Mouse (Mus musculus) ES-E14 (cell line): Measurements from ENCODE around the gene Endou. TPM values are rescaled to one million over a fixed set of nuclear protein-coding genes. Genes with fewer than 3 reads are reported as not detected.

Source experiments
- DNase-seq: peaks from one replicate; pipeline ENCODE4 v3.0.0-alpha.2; 2013; ENCODE audit warnings: low read depth, low spot score
- H3K27ac ChIP-seq: 2 replicates; pipeline ENCODE4 v1.5.1; 2012; ENCODE audit warnings: low read depth, mild to moderate bottlenecking, low read length, moderate library complexity, mixed read lengths; ENCODE audit not compliant: poor library complexity, insufficient read depth, severe bottlenecking
- H3K36me3 ChIP-seq: 2 replicates; pipeline ENCODE4 v1.6.1; 2012; ENCODE audit warnings: mild to moderate bottlenecking, low read length, moderate library complexity, mixed read lengths; ENCODE audit not compliant: control insufficient read depth, poor library complexity, insufficient read depth, severe bottlenecking
- H3K4me1 ChIP-seq, 2 experiments: fragments of 150-350 bp in 1 of 2; sonication (generic) in 1 of 2; 2 replicates each; pipeline ENCODE4 v1.6.1; 2012; ENCODE audit warnings: low read length in 2 of 2, mild to moderate bottlenecking in 1 of 2, mixed read lengths in 1 of 2; ENCODE audit not compliant: control insufficient read depth in 2 of 2, insufficient read depth in 2 of 2, poor library complexity in 1 of 2
- H3K4me3 ChIP-seq, 2 experiments: fragments of 150-350 bp in 1 of 2; sonication (generic) in 1 of 2; 2 replicates each; pipeline ENCODE4 v1.5.1; 2012; ENCODE audit warnings: low read length in 2 of 2, low read depth in 1 of 2, mild to moderate bottlenecking in 1 of 2, mixed read lengths in 1 of 2; ENCODE audit not compliant: insufficient read depth in 1 of 2, poor library complexity in 1 of 2, severe bottlenecking in 1 of 2
- H3K9ac ChIP-seq: 2 replicates; pipeline ENCODE4 v1.6.1; 2012; ENCODE audit warnings: low read depth, mild to moderate bottlenecking, low read length, mixed read lengths; ENCODE audit not compliant: poor library complexity, insufficient read depth, severe bottlenecking
- H3K9me3 ChIP-seq: fragments of 150-350 bp; sonication (generic); 2 replicates; pipeline ENCODE4 v1.6.1; 2012; ENCODE audit warnings: low read depth, mild to moderate bottlenecking, low read length; ENCODE audit not compliant: control insufficient read depth, insufficient read depth
- CHD2 ChIP-seq: IDR thresholded peaks from 2 replicates; pipeline ENCODE4 v1.6.1; 2014; ENCODE audit warnings: mild to moderate bottlenecking, low read depth, low read length, inconsistent platforms
- HCFC1 ChIP-seq: IDR thresholded peaks from 2 replicates; pipeline ENCODE4 v1.6.1; 2012; ENCODE audit warnings: low read length, inconsistent platforms, borderline replicate concordance; ENCODE audit not compliant: insufficient read depth
- MAFK ChIP-seq: IDR thresholded peaks from 2 replicates; pipeline ENCODE4 v1.6.1; 2014; ENCODE audit warnings: mild to moderate bottlenecking, low read depth, low read length, inconsistent platforms; ENCODE audit not compliant: insufficient read depth
- ZC3H11A ChIP-seq: IDR thresholded peaks from 2 replicates; pipeline ENCODE4 v1.6.1; 2012; ENCODE audit warnings: low read depth, mild to moderate bottlenecking, inconsistent platforms, low read length, borderline replicate concordance
- ZNF384 ChIP-seq: IDR thresholded peaks from 2 replicates; pipeline ENCODE4 v1.6.1; 2012; ENCODE audit warnings: low read depth, low read length, inconsistent platforms
- in situ Hi-C, 2 experiments: fragments of 600-800 bp; cut with MboI; formaldehyde crosslinking; loops; one replicate each; pipeline ENCODE4 v1.15.1; 2025; ENCODE audit warnings: low sequenced_read_pairs in 2 of 2, inconsistent platforms in 1 of 2; ENCODE audit not compliant: unreplicated experiment in 2 of 2
- total RNA-seq: library from RNA; depleted of rRNA; stranded (reverse); fragments of 300-350 nt; gene quantifications from 2 replicates; pipeline ENCODE4 v1.2.3, GENCODE M21; 2012

The Endou gene
- total RNA-seq, 1 experiment = 0.31 TPM

GRCm38 (mm10) chr15:97761438-97761837 lies 30.3 kb upstream of the Endou start:
- no peak for DNase-seq
- Histone ChIP-seq H3K36me3 (peaks cover 5% of the 10 kb centered on the region; the same call in 1 of the 2 replicates), H3K4me1 (peaks cover 5 to 18% of the 10 kb centered on the region in 2 experiments; a peak in 2 of 4 replicates), H3K9ac (no peak overlapping the region), H3K9me3 (no peaks in the 10 kb centered on the region), H3K4me3 (no peak overlapping the region), H3K27ac (no peak overlapping the region)
- TF ChIP-seq HCFC1 = no peak
- TF ChIP-seq ZC3H11A = no peak
- TF ChIP-seq ZNF384 = no peak
- TF ChIP-seq MAFK = no peak
- in situ Hi-C loops = no loop called here

GRCm38 (mm10) chr15:97760952-97761351 lies 29.8 kb upstream of the Endou start:
- Histone ChIP-seq H3K27ac (no peak overlapping the region), H3K36me3 (peaks cover 5% of the 10 kb centered on the region; the same call in 1 of the 2 replicates), H3K9ac (no peak overlapping the region), H3K9me3 (no peaks in the 10 kb centered on the region), H3K4me3 (no peak overlapping the region), H3K4me1 (peaks cover 7 to 16% of the 10 kb centered on the region in 2 experiments; a peak in 2 of 4 replicates)
- DNase-seq = no peak
- TF ChIP-seq MAFK (no peak), ZNF384 (no peak), ZC3H11A (no peak), CHD2 (no peak), HCFC1 (no peak)
- in situ Hi-C loops = no loop called here

- DNase-seq = no peak
- TF ChIP-seq ZNF384 (no peak), MAFK (no peak), CHD2 (no peak), ZC3H11A (no peak), HCFC1 (no peak)
- in situ Hi-C loops = no loop called here
- Histone ChIP-seq H3K9me3 (no peaks in the 10 kb centered on the region), H3K27ac (no peak overlapping the region), H3K4me1 (peaks cover 9 to 18% of the 10 kb centered on the region in 2 experiments; a peak in 2 of 4 replicates), H3K9ac (no peak overlapping the region), H3K4me3 (no peak overlapping the region), H3K36me3 (peaks cover 5% of the 10 kb centered on the region; the same call in 1 of the 2 replicates)
Observed at GRCm38 (mm10) chr15:97760006-97760405, 28.9 kb upstream of the Endou start.

- no peak overlapping the region; the same call in 1 of the 2 replicates for H3K9ac ChIP-seq
- in situ Hi-C loops = no loop called here
- H3K9me3 ChIP-seq = no peaks in the 10 kb centered on the region
- H3K27ac ChIP-seq = no peak overlapping the region
- TF ChIP-seq MAFK (no peak), ZC3H11A (no peak), HCFC1 (no peak), ZNF384 (no peak), CHD2 (no peak)
- H3K36me3 ChIP-seq = peaks cover 5% of the 10 kb centered on the region; the same call in 1 of the 2 replicates
- no peak for DNase-seq
- H3K4me3 ChIP-seq = no peak overlapping the region
- H3K4me1 ChIP-seq = peaks cover 4 to 20% of the 10 kb centered on the region in 2 experiments; a peak in 3 of 4 replicates
Observed at GRCm38 (mm10) chr15:97755361-97755760, 24.2 kb upstream of the Endou start.

GRCm38 (mm10) chr15:97754476-97754875 lies 23.3 kb upstream of the Endou start:
- no peaks in the 10 kb centered on the region for H3K9me3 ChIP-seq
- H3K9ac ChIP-seq = no peak overlapping the region
- H3K4me1 ChIP-seq = peaks cover 4 to 20% of the 10 kb centered on the region in 2 experiments; a peak in 3 of 4 replicates
- in situ Hi-C loops = no loop called here
- TF ChIP-seq ZC3H11A (no peak), ZNF384 (no peak), MAFK (no peak), CHD2 (no peak), HCFC1 (no peak)
- H3K36me3 ChIP-seq = peaks cover 1% of the 10 kb centered on the region; the same call in 1 of the 2 replicates
- no peak for DNase-seq
- H3K27ac ChIP-seq = no peak overlapping the region
- H3K4me3 ChIP-seq = no peak overlapping the region
